Mouse (Mus musculus) megakaryocyte, embryonic 14.5 days (primary cell): ENCODE data around the gene Haghl. TPM values are rescaled to one million over a fixed set of nuclear protein-coding genes. Genes with fewer than 3 reads are reported as not detected.
"Not testable (repeated sequence)": the region's sequence is repeated elsewhere in the genome, so short reads cannot be mapped to it uniquely, and the experiment has no call there.

Experiments
- H3K27me3 ChIP-seq: replicated peaks from 2 replicates; pipeline ENCODE3; 2012; ENCODE audit warnings: inconsistent platforms
- H3K36me3 ChIP-seq: replicated peaks from 2 replicates; pipeline ENCODE3; 2012; ENCODE audit warnings: low read length, inconsistent platforms, mixed read lengths
- H3K4me1 ChIP-seq: 2 replicates; pipeline ENCODE4 v1.6.1; 2012; ENCODE audit warnings: inconsistent platforms
- H3K4me3 ChIP-seq: replicated peaks from 2 replicates; pipeline ENCODE3; 2012; ENCODE audit warnings: moderate library complexity, mild to moderate bottlenecking, inconsistent platforms
- H3K9me3 ChIP-seq: 2 replicates; pipeline ENCODE4 v1.6.1; 2012; ENCODE audit warnings: inconsistent platforms
- FLI1 ChIP-seq: IDR thresholded peaks from 2 replicates; pipeline ENCODE4 v1.6.1; 2012; ENCODE audit warnings: low read length, inconsistent platforms, mixed read lengths
- GATA1 ChIP-seq: IDR thresholded peaks from 3 replicates; pipeline ENCODE4 v1.6.1; 2012; ENCODE audit warnings: mixed read lengths, low read length, inconsistent platforms, borderline replicate concordance
- polyA plus RNA-seq: library from polyadenylated mRNA; stranded (reverse); fragments of >175 nt; gene quantifications from 2 replicates; pipeline ENCODE4 v1.2.3, GENCODE M21; 2012; ENCODE audit warnings: low replicate concordance; ENCODE audit not compliant: insufficient read depth

Haghl gene
- polyA plus RNA-seq, 1 experiment: 29.7 TPM

GRCm38 (mm10) chr17:25818851-25819780, 33.6 kb upstream of the Haghl start:
- TF ChIP-seq GATA1 (no peak), FLI1 (no peak)
- H3K4me3 ChIP-seq: peak overlapping the region; percentile 87
- H3K9me3 ChIP-seq: no peaks in the 10 kb centered on the region
- H3K36me3 ChIP-seq: no peaks in the 10 kb centered on the region
- peaks cover 71% of the 10 kb centered on the region for H3K27me3 ChIP-seq
- peaks cover 31% of the 10 kb centered on the region for H3K4me1 ChIP-seq

GRCm38 (mm10) chr17:25817662-25818061, 32.2 kb upstream of the Haghl start:
- Histone ChIP-seq H3K36me3 (no peaks in the 10 kb centered on the region), H3K27me3 (peaks cover 84% of the 10 kb centered on the region), H3K4me3 (no peak overlapping the region), H3K9me3 (no peaks in the 10 kb centered on the region), H3K4me1 (peaks cover 29% of the 10 kb centered on the region)
- TF ChIP-seq FLI1 (no peak), GATA1 (no peak)

- Histone ChIP-seq H3K36me3 (no peaks in the 10 kb centered on the region), H3K4me3 (no peak overlapping the region), H3K4me1 (peaks cover 26% of the 10 kb centered on the region), H3K27me3 (peaks cover 95% of the 10 kb centered on the region), H3K9me3 (no peaks in the 10 kb centered on the region)
- TF ChIP-seq GATA1 (no peak), FLI1 (no peak)
These were observed 28.0 kb upstream of the Haghl start for GRCm38 (mm10) chr17:25813471-25813870.

GRCm38 (mm10) chr17:25810890-25811289, 25.4 kb upstream of the Haghl start:
- Histone ChIP-seq H3K4me1 (peaks cover 24% of the 10 kb centered on the region), H3K4me3 (no peak overlapping the region), H3K36me3 (no peaks in the 10 kb centered on the region), H3K27me3 (peaks cover 88% of the 10 kb centered on the region), H3K9me3 (no peaks in the 10 kb centered on the region)
- no peak for TF ChIP-seq GATA1
- no peak for TF ChIP-seq FLI1

- Histone ChIP-seq H3K4me1 (peaks cover 24% of the 10 kb centered on the region), H3K9me3 (no peaks in the 10 kb centered on the region), H3K27me3 (peaks cover 86% of the 10 kb centered on the region), H3K36me3 (no peaks in the 10 kb centered on the region), H3K4me3 (peak overlapping the region; percentile 87)
- TF ChIP-seq FLI1 (no peak), GATA1 (no peak)
These were observed 24.3 kb upstream of the Haghl start for GRCm38 (mm10) chr17:25809606-25810340.

- H3K4me3 ChIP-seq: peak within 1 kb of the TSS; percentile 87
- no peaks in the 10 kb centered on the region for H3K9me3 ChIP-seq
- TF ChIP-seq GATA1: no peak
- TF ChIP-seq FLI1: no peak
- H3K36me3 ChIP-seq: no peaks in the 10 kb centered on the region
- H3K27me3 ChIP-seq: peaks cover 83% of the 10 kb centered on the region
- H3K4me1 ChIP-seq: peaks cover 24% of the 10 kb centered on the region
These were observed 23.5 kb upstream of the Haghl start, which contains the start of gene Fbxl16 for GRCm38 (mm10) chr17:25808789-25809605. Fbxl16 (plus strand) TSS chr17:25809085.

- peaks cover 84% of the 10 kb centered on the region for H3K27me3 ChIP-seq
- H3K4me3 ChIP-seq: no peak overlapping the region
- no peaks in the 10 kb centered on the region for H3K36me3 ChIP-seq
- H3K4me1 ChIP-seq: peaks cover 21% of the 10 kb centered on the region
- TF ChIP-seq GATA1 (no peak), FLI1 (no peak)
- H3K9me3 ChIP-seq: no peaks in the 10 kb centered on the region
These were observed 22.6 kb upstream of the Haghl start for GRCm38 (mm10) chr17:25808028-25808427.

GRCm38 (mm10) chr17:25807452-25807851, 22.0 kb upstream of the Haghl start:
- H3K9me3 ChIP-seq, H3K36me3 ChIP-seq, H3K4me3 ChIP-seq: not testable (repeated sequence)
- H3K27me3 ChIP-seq: peaks cover 84% of the 10 kb centered on the region
- H3K4me1 ChIP-seq: peaks cover 22% of the 10 kb centered on the region

GRCm38 (mm10) chr17:25806507-25806906, 21.0 kb upstream of the Haghl start:
- no peak overlapping the region for H3K4me3 ChIP-seq
- TF ChIP-seq GATA1 (no peak), FLI1 (no peak)
- peaks cover 82% of the 10 kb centered on the region for H3K27me3 ChIP-seq
- peaks cover 22% of the 10 kb centered on the region for H3K4me1 ChIP-seq
- H3K9me3 ChIP-seq: no peaks in the 10 kb centered on the region
- H3K36me3 ChIP-seq: no peaks in the 10 kb centered on the region
